8 mouse cellular contexts compared by ENCODE assay signal in genomic region chr2:3964351-3964750, GRCm38 (mm10). TPM values are rescaled to one million over a fixed set of nuclear protein-coding genes. Genes with fewer than 3 reads are reported as not detected.
DNase-seq lines count a peak whose midpoint lies in the region; ATAC-seq lines count a peak whose summit lies in the region.

No protein-coding gene starts in this region.

- H3K27ac ChIP-seq in lung, embryonic 15.5 days: no peak overlapping the region

- no peaks in the 10 kb centered on the region for H3K27me3 ChIP-seq in lung, embryonic 15.5 days

- WGBS in lung, embryonic 15.5 days: 88% methylated on average over 4 of the region's 4 CpGs

- H3K4me3 ChIP-seq in lung, embryonic 15.5 days: no peak overlapping the region

- no peaks in the 10 kb centered on the region for H3K9me3 ChIP-seq in lung, embryonic 15.5 days

- no peaks in the 10 kb centered on the region for H3K4me1 ChIP-seq in lung, embryonic 15.5 days

- ATAC-seq in lung, embryonic 15.5 days (ENCODE audit: borderline replicate concordance, extremely low read depth, low FRiP score, low TSS enrichment): peak; percentile 100
- ATAC-seq in common myeloid progenitor, adult 5-6 weeks (replicated peaks; ENCODE audit: low read depth, poor library complexity, severe bottlenecking): peak; percentile 100

- H3K36me3 ChIP-seq in lung, embryonic 15.5 days: no peaks in the 10 kb centered on the region

- no peak overlapping the region for H3K9ac ChIP-seq in lung, embryonic 15.5 days

- no peak overlapping the region for H3K4me2 ChIP-seq in lung, embryonic 15.5 days

- no peak for DNase-seq in lung, postnatal 14 days
- peak; percentile 98 for DNase-seq in hindlimb bud, embryonic 11.5 days (ENCODE audit: extremely low spot score, low read depth, low spot score)
- DNase-seq in naive thymus-derived CD4-positive, alpha-beta T cell, adult 2 months (ENCODE audit: low read depth): peak; percentile 77
- DNase-seq in layer of hippocampus, postnatal 36 days: no peak
- no peak for DNase-seq in adrenal gland, adult 2 months
- DNase-seq in cerebellum, adult 11 months: no peak

RNA-seq across cellular contexts. Expression of gene Frmd4a, which starts 53.2 kb away (rescaled TPM):
- polyA plus RNA-seq in lung, embryonic 15.5 days (2015; fragmentation: Nextera tagmentation; extraction: Ambion mirVana): 26.9 and 33.5 TPM in 2 replicates
- total RNA-seq in common myeloid progenitor, adult 5-6 weeks (2017): 25.6 and 26.3 TPM in 2 replicates
- total RNA-seq in layer of hippocampus, postnatal 36 days (2021): 10 to 100 TPM; 71.0 to 94.3 TPM
- 10 to 100 TPM; 11.4 to 15.8 TPM for total RNA-seq in adrenal gland, adult 2 months (2021)
- 9.8 and 12.0 TPM in 2 replicates for polyA plus RNA-seq in adrenal gland, adult 2 months (2012; rRNA removed)

Comparison
In these comparisons a context has a peak if more than half of its experiments do, and no peak if none do; other contexts are left out.
1. DNase-seq: peak in hindlimb bud, embryonic 11.5 days (single experiment) and naive thymus-derived CD4-positive, alpha-beta T cell, adult 2 months (single experiment); none in lung, postnatal 14 days (single experiment), layer of hippocampus, postnatal 36 days (0 of 2), adrenal gland, adult 2 months (single experiment) and cerebellum, adult 11 months (single experiment).